Mouse (Mus musculus) intestine, embryonic 16.5 days (tissue): ENCODE results near the gene Dync1li2. TPM values are rescaled to one million over a fixed set of nuclear protein-coding genes. Genes with fewer than 3 reads are reported as not detected.
A peak's percentile ranks its signal among the peaks of the same experiment; 100 is the strongest.

Source experiments
- ATAC-seq: fragments of 200-750 bp; cut with Nextera tagmentation; 2 replicates; pipeline ENCODE4 v1.8.0; 2017; ENCODE audit warnings: moderate TSS enrichment, moderate library complexity
- H3K27ac ChIP-seq: fragments of 300-500 bp; sonication (generic); 2 replicates; pipeline ENCODE4 v1.5.1; 2014; ENCODE audit warnings: mild to moderate bottlenecking, low read length
- H3K27me3 ChIP-seq: fragments of 300-500 bp; sonication (generic); replicated peaks from 2 replicates; pipeline ENCODE4 v1.6.1; 2014; ENCODE audit warnings: low read length, control low read depth, mixed read lengths; ENCODE audit not compliant: control insufficient read depth, insufficient read depth
- H3K36me3 ChIP-seq: fragments of 300-500 bp; sonication (generic); 2 replicates; pipeline ENCODE4 v1.6.1; 2014; ENCODE audit warnings: low read length, control low read depth; ENCODE audit not compliant: control insufficient read depth, insufficient read depth
- H3K4me1 ChIP-seq: fragments of 300-500 bp; sonication (generic); 2 replicates; pipeline ENCODE4 v1.6.1; 2014; ENCODE audit warnings: low read length, control low read depth, mixed read lengths; ENCODE audit not compliant: control insufficient read depth, insufficient read depth
- H3K4me2 ChIP-seq: fragments of 300-500 bp; sonication (generic); 2 replicates; pipeline ENCODE4 v1.6.1; 2014; ENCODE audit warnings: low read depth, low read length, control low read depth
- H3K4me3 ChIP-seq: fragments of 300-500 bp; sonication (generic); 2 replicates; pipeline ENCODE4 v1.5.1; 2014; ENCODE audit warnings: mild to moderate bottlenecking, low read length
- H3K9ac ChIP-seq: fragments of 300-500 bp; sonication (generic); 2 replicates; pipeline ENCODE4 v1.6.1; 2014; ENCODE audit warnings: low read depth, low read length
- H3K9me3 ChIP-seq: fragments of 300-500 bp; sonication (generic); 2 replicates; pipeline ENCODE4 v1.6.1; 2016; ENCODE audit warnings: low read length, control low read depth; ENCODE audit not compliant: control insufficient read depth
- WGBS: fragments of 180-500 bp; shearing (Covaris S2); extraction: QIAGEN DNeasy Blood & Tissue Kit; methylation state at CpG from one replicate; pipeline ENCODE4 v1.1.7; 2014; 5-methylcytosine and 5-hydroxymethylcytosine counted together
- polyA plus RNA-seq: library from polyadenylated mRNA; unstranded; fragments of >200 nt; fragmentation: Nextera tagmentation; extraction: Ambion mirVana; gene quantifications from 2 replicates; pipeline ENCODE4 v1.2.1, GENCODE M21; 2015

Gene Dync1li2
- polyA plus RNA-seq, 1 experiment from 2014 or later, result 38.7 TPM

- Histone ChIP-seq H3K9me3 (no peaks in the 10 kb centered on the region), H3K27ac (no peak overlapping the region), H3K4me1 (no peaks in the 10 kb centered on the region; the same call in 1 of the 2 replicates), H3K4me3 (no peak overlapping the region), H3K9ac (no peak overlapping the region), H3K36me3 (peaks cover 22% of the 10 kb centered on the region), H3K27me3 (no peaks in the 10 kb centered on the region), H3K4me2 (no peak overlapping the region)
- WGBS, result 84% methylated on average over 7 of the region's 7 CpGs
- ATAC-seq, result no peak
Measured at GRCm38 (mm10) chr8:104430230-104430629, 12.6 kb downstream of the Dync1li2 start.

- Histone ChIP-seq H3K4me1 (no peaks in the 10 kb centered on the region), H3K27me3 (no peaks in the 10 kb centered on the region), H3K36me3 (peaks cover 20% of the 10 kb centered on the region), H3K27ac (no peak overlapping the region), H3K4me3 (no peak overlapping the region), H3K9ac (no peak overlapping the region), H3K4me2 (no peak overlapping the region), H3K9me3 (no peaks in the 10 kb centered on the region)
- WGBS, result 95% methylated on average over 13 of the region's 13 CpGs
- ATAC-seq, result no peak
Measured at GRCm38 (mm10) chr8:104427703-104428102, 15.1 kb downstream of the Dync1li2 start.

DNA sequence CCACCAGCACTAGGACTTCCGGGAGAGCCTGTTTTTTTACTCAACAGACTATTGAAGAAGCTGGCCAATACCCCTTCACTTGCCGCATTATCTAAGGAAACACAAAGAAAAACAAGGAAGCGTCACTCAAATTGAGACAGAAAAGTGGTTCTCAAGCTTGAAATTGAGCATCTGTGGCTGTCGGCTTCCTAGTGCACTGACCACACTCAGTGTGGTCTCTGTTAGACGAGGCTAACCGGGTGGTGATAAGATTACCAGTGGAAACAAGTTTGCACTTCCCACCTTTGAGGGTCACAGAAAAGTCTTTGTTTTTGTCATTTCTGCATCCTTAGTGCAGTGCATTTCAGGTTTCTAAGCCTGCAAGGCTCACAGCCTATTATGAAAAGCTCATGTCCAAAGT is 20.5 kb downstream of the Dync1li2 start:
- WGBS, result 84% methylated on average over 6 of the region's 6 CpGs

DNA sequence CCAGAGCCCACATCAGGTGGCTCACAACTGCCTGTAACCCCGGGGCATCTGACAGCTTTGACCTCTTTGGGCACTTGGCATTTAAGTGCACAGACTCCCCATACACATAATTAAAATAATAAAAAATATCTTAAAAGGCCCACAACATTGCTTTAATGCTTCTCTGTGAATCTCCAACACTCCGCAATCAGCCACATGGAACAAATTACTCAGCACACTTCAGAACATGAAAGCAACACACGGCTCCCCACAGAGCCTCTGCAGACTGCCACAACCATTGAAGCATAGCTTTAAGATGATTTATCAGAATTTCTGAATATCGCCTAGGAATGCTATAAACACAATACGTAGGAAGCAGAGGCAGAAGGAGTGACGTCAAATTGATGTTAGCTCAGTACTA is 26.8 kb downstream of the Dync1li2 start:
- no peaks in the 10 kb centered on the region for H3K9me3 ChIP-seq
- no peak overlapping the region for H3K27ac ChIP-seq
- H3K36me3 ChIP-seq, result peaks cover 11% of the 10 kb centered on the region
- WGBS, result 84% methylated on average over 6 of the region's 6 CpGs
- ATAC-seq, result no peak
- H3K4me3 ChIP-seq, result no peak overlapping the region
- H3K4me2 ChIP-seq, result no peak overlapping the region
- H3K9ac ChIP-seq, result no peak overlapping the region
- H3K27me3 ChIP-seq, result no peaks in the 10 kb centered on the region
- no peaks in the 10 kb centered on the region; the same call in 1 of the 2 replicates for H3K4me1 ChIP-seq

More for the DNA sequence above, 20.5 kb downstream of the Dync1li2 start:
- H3K27ac ChIP-seq, result no peak overlapping the region
- no peaks in the 10 kb centered on the region for H3K9me3 ChIP-seq
- H3K4me2 ChIP-seq, result no peak overlapping the region
- ATAC-seq, result no peak
- H3K27me3 ChIP-seq, result no peaks in the 10 kb centered on the region
- peaks cover 25% of the 10 kb centered on the region for H3K36me3 ChIP-seq
- H3K9ac ChIP-seq, result no peak overlapping the region
- H3K4me3 ChIP-seq, result no peak overlapping the region
- no peaks in the 10 kb centered on the region for H3K4me1 ChIP-seq

DNA sequence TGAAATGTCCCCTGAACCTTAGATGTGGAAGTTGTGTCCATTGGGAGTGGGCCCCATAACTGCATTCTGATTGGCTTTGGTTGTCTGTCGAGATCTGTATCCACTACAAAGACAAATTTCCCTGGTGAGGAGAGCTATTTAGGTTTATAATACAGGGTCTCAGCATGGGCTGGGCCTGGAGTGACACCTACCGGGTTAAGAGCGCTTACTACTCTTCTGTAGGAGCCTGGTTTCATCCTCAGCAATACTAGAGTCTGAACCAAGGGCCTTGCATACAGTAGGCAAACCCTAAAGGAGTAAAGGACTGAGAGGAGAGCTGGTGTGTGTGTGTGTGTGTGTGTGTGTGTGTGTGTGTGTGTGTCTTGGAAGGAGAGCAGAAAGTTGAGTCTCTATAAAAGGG is 28.6 kb downstream of the Dync1li2 start:
- H3K4me1 ChIP-seq, result no peaks in the 10 kb centered on the region; the same call in 1 of the 2 replicates
- WGBS, result 54% methylated on average over 3 of the region's 3 CpGs
- ATAC-seq, result peak; percentile 26; the same call in 1 of the 2 replicates
- H3K36me3 ChIP-seq, result 0 out of 2 replicates have a peak, but pooled peaks cover 1% of the 10 kb centered on the region
- no peak overlapping the region for H3K4me2 ChIP-seq
- no peak overlapping the region for H3K9ac ChIP-seq
- no peaks in the 10 kb centered on the region for H3K27me3 ChIP-seq
- H3K4me3 ChIP-seq, result no peak overlapping the region
- no peak overlapping the region for H3K27ac ChIP-seq
- no peaks in the 10 kb centered on the region for H3K9me3 ChIP-seq

DNA sequence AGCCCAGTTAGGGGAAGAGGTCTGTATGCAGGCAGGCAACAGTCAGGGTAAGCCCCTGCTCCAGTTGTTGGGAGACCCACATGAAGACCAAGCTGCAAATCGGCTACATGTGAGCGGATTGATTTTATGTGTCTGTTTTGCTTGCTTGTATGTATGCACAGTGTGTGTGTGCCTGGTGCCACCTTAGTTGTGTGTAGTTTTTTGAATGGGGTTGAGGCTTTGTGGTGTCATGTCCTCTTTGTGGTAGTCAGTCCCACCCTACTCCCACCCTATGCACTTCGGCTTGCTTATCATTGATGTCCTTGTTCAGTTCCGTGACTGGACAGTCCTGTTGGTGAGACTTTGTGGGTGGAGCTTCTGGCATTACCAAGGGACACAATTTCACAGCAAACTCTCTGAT is 29.1 kb downstream of the Dync1li2 start:
- WGBS, result 67% methylated on average over 4 of the region's 4 CpGs
- Histone ChIP-seq H3K4me2 (no peak overlapping the region), H3K4me1 (no peaks in the 10 kb centered on the region; the same call in 1 of the 2 replicates), H3K9me3 (no peaks in the 10 kb centered on the region), H3K36me3 (no peaks in the 10 kb centered on the region), H3K27me3 (no peaks in the 10 kb centered on the region), H3K27ac (peak overlapping the region; percentile 77), H3K4me3 (no peak overlapping the region), H3K9ac (no peak overlapping the region)
- ATAC-seq, result 0 out of 2 replicates have a peak, but pooled peaks have one; percentile 4

- ATAC-seq, result peak; percentile 61
- WGBS, result 42% methylated on average over 7 of the region's 7 CpGs
- no peaks in the 10 kb centered on the region for H3K27me3 ChIP-seq
Measured at GRCm38 (mm10) chr8:104412805-104413532, 29.9 kb downstream of the Dync1li2 start.

GRCm38 (mm10) chr8:104411972-104412371 is 30.9 kb downstream of the Dync1li2 start:
- Histone ChIP-seq H3K27ac (no peak overlapping the region), H3K4me3 (no peak overlapping the region), H3K9ac (no peak overlapping the region), H3K36me3 (no peaks in the 10 kb centered on the region), H3K4me2 (no peak overlapping the region), H3K9me3 (no peaks in the 10 kb centered on the region), H3K27me3 (no peaks in the 10 kb centered on the region), H3K4me1 (no peaks in the 10 kb centered on the region; the same call in 1 of the 2 replicates)
- no peak for ATAC-seq
- whole genome bisulfite sequencing, result 66% methylated on average over 3 of the region's 3 CpGs

More at GRCm38 (mm10) chr8:104412805-104413532, 29.9 kb downstream of the Dync1li2 start:
- no peaks in the 10 kb centered on the region; the same call in 1 of the 2 replicates for H3K4me1 ChIP-seq
- H3K27ac ChIP-seq, result peak overlapping the region; percentile 69
- H3K4me3 ChIP-seq, result no peak overlapping the region
- H3K36me3 ChIP-seq, result no peaks in the 10 kb centered on the region
- no peaks in the 10 kb centered on the region for H3K9me3 ChIP-seq
- no peak overlapping the region for H3K9ac ChIP-seq
- no peak overlapping the region for H3K4me2 ChIP-seq

DNA sequence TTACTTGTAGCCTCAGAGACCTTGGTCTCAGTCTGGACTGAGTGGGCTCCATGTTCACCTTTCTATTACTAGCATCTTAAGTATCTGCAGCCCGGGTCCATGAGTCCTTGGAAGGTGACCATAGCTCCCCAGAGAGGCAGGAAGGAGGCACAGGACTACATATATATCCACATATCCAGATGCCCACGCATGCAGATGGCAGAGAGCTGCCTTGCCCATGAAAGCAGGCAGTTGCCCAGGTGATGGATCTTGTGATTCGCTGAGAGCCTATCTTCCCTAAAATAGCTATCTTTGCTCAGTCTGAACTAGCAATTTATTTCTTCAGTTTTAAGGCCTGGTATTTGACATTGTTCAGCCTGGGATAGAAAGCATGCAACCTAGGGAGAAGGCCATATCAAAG is 31.4 kb downstream of the Dync1li2 start:
- no peak overlapping the region for H3K4me3 ChIP-seq
- WGBS, result 88% methylated on average over 3 of the region's 3 CpGs
- no peaks in the 10 kb centered on the region; the same call in 1 of the 2 replicates for H3K4me1 ChIP-seq
- H3K9ac ChIP-seq, result no peak overlapping the region
- no peak for ATAC-seq
- no peak overlapping the region for H3K4me2 ChIP-seq
- H3K27me3 ChIP-seq, result no peaks in the 10 kb centered on the region
- H3K9me3 ChIP-seq, result no peaks in the 10 kb centered on the region
- no peak overlapping the region for H3K27ac ChIP-seq
- no peaks in the 10 kb centered on the region for H3K36me3 ChIP-seq
